Mouse (Mus musculus) ES-E14 (cell line): ENCODE measurements at regions not wholly inside any gene's neighbourhood (a gene's known extent, or its start where the extent isn't known, plus 50 kb on each side); places are given as distances from the start of the nearest gene placed in this dataset.

ENCODE experiments used
- DNase-seq: peaks from one replicate; pipeline ENCODE4 v3.0.0-alpha.2; 2013; ENCODE audit warnings: low read depth, low spot score
- H3K27ac ChIP-seq: 2 replicates; pipeline ENCODE4 v1.5.1; 2012; ENCODE audit warnings: low read depth, mild to moderate bottlenecking, low read length, moderate library complexity, mixed read lengths; ENCODE audit not compliant: poor library complexity, insufficient read depth, severe bottlenecking
- H3K36me3 ChIP-seq: 2 replicates; pipeline ENCODE4 v1.6.1; 2012; ENCODE audit warnings: mild to moderate bottlenecking, low read length, moderate library complexity, mixed read lengths; ENCODE audit not compliant: control insufficient read depth, poor library complexity, insufficient read depth, severe bottlenecking
- H3K4me1 ChIP-seq, 2 experiments: fragments of 150-350 bp in 1 of 2; sonication (generic) in 1 of 2; 2 replicates each; pipeline ENCODE4 v1.6.1; 2012; ENCODE audit warnings: low read length in 2 of 2, mild to moderate bottlenecking in 1 of 2, mixed read lengths in 1 of 2; ENCODE audit not compliant: control insufficient read depth in 2 of 2, insufficient read depth in 2 of 2, poor library complexity in 1 of 2
- H3K4me3 ChIP-seq, 2 experiments: fragments of 150-350 bp in 1 of 2; sonication (generic) in 1 of 2; 2 replicates each; pipeline ENCODE4 v1.5.1; 2012; ENCODE audit warnings: low read length in 2 of 2, low read depth in 1 of 2, mild to moderate bottlenecking in 1 of 2, mixed read lengths in 1 of 2; ENCODE audit not compliant: insufficient read depth in 1 of 2, poor library complexity in 1 of 2, severe bottlenecking in 1 of 2
- H3K9ac ChIP-seq: 2 replicates; pipeline ENCODE4 v1.6.1; 2012; ENCODE audit warnings: low read depth, mild to moderate bottlenecking, low read length, mixed read lengths; ENCODE audit not compliant: poor library complexity, insufficient read depth, severe bottlenecking
- H3K9me3 ChIP-seq: fragments of 150-350 bp; sonication (generic); 2 replicates; pipeline ENCODE4 v1.6.1; 2012; ENCODE audit warnings: low read depth, mild to moderate bottlenecking, low read length; ENCODE audit not compliant: control insufficient read depth, insufficient read depth
- CHD2 ChIP-seq: IDR thresholded peaks from 2 replicates; pipeline ENCODE4 v1.6.1; 2014; ENCODE audit warnings: mild to moderate bottlenecking, low read depth, low read length, inconsistent platforms
- HCFC1 ChIP-seq: IDR thresholded peaks from 2 replicates; pipeline ENCODE4 v1.6.1; 2012; ENCODE audit warnings: low read length, inconsistent platforms, borderline replicate concordance; ENCODE audit not compliant: insufficient read depth
- MAFK ChIP-seq: IDR thresholded peaks from 2 replicates; pipeline ENCODE4 v1.6.1; 2014; ENCODE audit warnings: mild to moderate bottlenecking, low read depth, low read length, inconsistent platforms; ENCODE audit not compliant: insufficient read depth
- ZC3H11A ChIP-seq: IDR thresholded peaks from 2 replicates; pipeline ENCODE4 v1.6.1; 2012; ENCODE audit warnings: low read depth, mild to moderate bottlenecking, inconsistent platforms, low read length, borderline replicate concordance
- ZNF384 ChIP-seq: IDR thresholded peaks from 2 replicates; pipeline ENCODE4 v1.6.1; 2012; ENCODE audit warnings: low read depth, low read length, inconsistent platforms
- in situ Hi-C, 2 experiments: fragments of 600-800 bp; cut with MboI; formaldehyde crosslinking; loops; one replicate each; pipeline ENCODE4 v1.15.1; 2025; ENCODE audit warnings: low sequenced_read_pairs in 2 of 2, inconsistent platforms in 1 of 2; ENCODE audit not compliant: unreplicated experiment in 2 of 2

- no peaks in the 10 kb centered on the region for H3K9me3 ChIP-seq
- H3K36me3 ChIP-seq: no peaks in the 10 kb centered on the region
- TF ChIP-seq HCFC1: no peak
- TF ChIP-seq MAFK: no peak
- TF ChIP-seq ZC3H11A: no peak
- no peak for TF ChIP-seq CHD2
- no peak for TF ChIP-seq ZNF384
- in situ Hi-C loops: no loop called here
- peaks cover 4 to 17% of the 10 kb centered on the region in 2 experiments for H3K4me1 ChIP-seq
- H3K4me3 ChIP-seq: no peak overlapping the region
- H3K9ac ChIP-seq: no peak overlapping the region
- no peak for DNase-seq
- H3K27ac ChIP-seq: no peak overlapping the region
Observed at GRCm38 (mm10) chr1:193543284-193543683, 173.2 kb upstream of the Camk1g start.

- no peaks in the 10 kb centered on the region for H3K36me3 ChIP-seq
- TF ChIP-seq HCFC1 (no peak), ZC3H11A (no peak), CHD2 (no peak), MAFK (no peak), ZNF384 (no peak)
- no peak overlapping the region for H3K4me3 ChIP-seq
- in situ Hi-C loops: no loop called here
- H3K4me1 ChIP-seq: peaks cover 8 to 18% of the 10 kb centered on the region in 2 experiments
- no peak overlapping the region for H3K9ac ChIP-seq
- no peaks in the 10 kb centered on the region for H3K9me3 ChIP-seq
- DNase-seq: no peak
- no peak overlapping the region; the same call in 1 of the 2 replicates for H3K27ac ChIP-seq
Observed at GRCm38 (mm10) chr1:193541934-193542580, 172.0 kb upstream of the Camk1g start.

GRCm38 (mm10) chr1:193541281-193541680 is 171.2 kb upstream of the Camk1g start:
- TF ChIP-seq CHD2 (no peak), ZC3H11A (no peak), ZNF384 (no peak), MAFK (no peak), HCFC1 (no peak)
- no peak overlapping the region for H3K27ac ChIP-seq
- peaks cover 8 to 18% of the 10 kb centered on the region in 2 experiments for H3K4me1 ChIP-seq
- DNase-seq: no peak
- in situ Hi-C loops: no loop called here
- H3K36me3 ChIP-seq: no peaks in the 10 kb centered on the region
- H3K4me3 ChIP-seq: no peak overlapping the region
- H3K9me3 ChIP-seq: no peaks in the 10 kb centered on the region
- no peak overlapping the region for H3K9ac ChIP-seq

- H3K4me1 ChIP-seq: peaks cover 8 to 18% of the 10 kb centered on the region in 2 experiments
Observed at GRCm38 (mm10) chr1:193540486-193540885, 170.4 kb upstream of the Camk1g start.

More at GRCm38 (mm10) chr1:193540486-193540885, 170.4 kb upstream of the Camk1g start:
- no peak for TF ChIP-seq ZC3H11A
- TF ChIP-seq MAFK: no peak
- TF ChIP-seq CHD2: no peak
- no peak for TF ChIP-seq HCFC1
- TF ChIP-seq ZNF384: no peak
- H3K27ac ChIP-seq: no peak overlapping the region
- H3K36me3 ChIP-seq: no peaks in the 10 kb centered on the region
- no peak overlapping the region for H3K4me3 ChIP-seq
- H3K9ac ChIP-seq: no peak overlapping the region
- in situ Hi-C loops: no loop called here
- DNase-seq: no peak
- H3K9me3 ChIP-seq: no peaks in the 10 kb centered on the region
